Mouse (Mus musculus) midbrain, embryonic 11.5 days (tissue): Measurements from ENCODE around the gene Mgst1. TPM values are rescaled to one million over a fixed set of nuclear protein-coding genes. Genes with fewer than 3 reads are reported as not detected.

ENCODE experiments used
- ATAC-seq: fragments of 200-750 bp; cut with Nextera tagmentation; 2 replicates; pipeline ENCODE4 v1.8.0; 2017; ENCODE audit warnings: moderate TSS enrichment, moderate library complexity; ENCODE audit not compliant: low FRiP score
- DNase-seq: peaks from one replicate; pipeline ENCODE4 v3.0.0; 2015; ENCODE audit warnings: low spot score; ENCODE audit errors: missing footprints
- H3K27ac ChIP-seq: fragments of 300-500 bp; sonication (generic); 2 replicates; pipeline ENCODE4 v1.5.1; 2014; ENCODE audit warnings: low read depth, low read length
- H3K27me3 ChIP-seq: fragments of 300-500 bp; sonication (generic); 2 replicates; pipeline ENCODE4 v1.6.1; 2014; ENCODE audit warnings: mild to moderate bottlenecking, low read length, moderate library complexity, mixed read lengths; ENCODE audit not compliant: control insufficient read depth, insufficient read depth
- H3K36me3 ChIP-seq: fragments of 300-500 bp; sonication (generic); 2 replicates; pipeline ENCODE4 v1.6.1; 2014; ENCODE audit warnings: mild to moderate bottlenecking, low read length, moderate library complexity, mixed read lengths; ENCODE audit not compliant: control insufficient read depth, insufficient read depth
- H3K4me1 ChIP-seq: fragments of 300-500 bp; sonication (generic); 2 replicates; pipeline ENCODE4 v1.6.1; 2014; ENCODE audit warnings: low read length; ENCODE audit not compliant: control insufficient read depth, insufficient read depth
- H3K4me2 ChIP-seq: fragments of 300-500 bp; sonication (generic); 2 replicates; pipeline ENCODE4 v1.6.1; 2014; ENCODE audit warnings: mild to moderate bottlenecking, moderate library complexity
- H3K4me3 ChIP-seq: fragments of 300-500 bp; sonication (generic); 2 replicates; pipeline ENCODE4 v1.5.1; 2014; ENCODE audit warnings: low read depth, low read length
- H3K9ac ChIP-seq: fragments of 300-500 bp; sonication (generic); 2 replicates; pipeline ENCODE4 v1.6.1; 2014; ENCODE audit warnings: low read length
- H3K9me3 ChIP-seq: fragments of 300-500 bp; sonication (generic); 2 replicates; pipeline ENCODE4 v1.6.1; 2016; ENCODE audit warnings: low read length; ENCODE audit not compliant: control insufficient read depth
- WGBS: fragments of 180-500 bp; shearing (Covaris S2); extraction: QIAGEN DNeasy Blood & Tissue Kit; methylation state at CpG from one replicate; pipeline ENCODE4 v1.1.7; 2014; 5-methylcytosine and 5-hydroxymethylcytosine counted together
- polyA plus RNA-seq: library from polyadenylated mRNA; unstranded; fragments of >200 nt; fragmentation: Nextera tagmentation; extraction: Ambion mirVana; gene quantifications from 2 replicates; pipeline ENCODE4 v1.2.1, GENCODE M21; 2014

Mgst1 gene
- polyA plus RNA-seq, 1 experiment from 2014 or later, result 53.2 TPM

DNA sequence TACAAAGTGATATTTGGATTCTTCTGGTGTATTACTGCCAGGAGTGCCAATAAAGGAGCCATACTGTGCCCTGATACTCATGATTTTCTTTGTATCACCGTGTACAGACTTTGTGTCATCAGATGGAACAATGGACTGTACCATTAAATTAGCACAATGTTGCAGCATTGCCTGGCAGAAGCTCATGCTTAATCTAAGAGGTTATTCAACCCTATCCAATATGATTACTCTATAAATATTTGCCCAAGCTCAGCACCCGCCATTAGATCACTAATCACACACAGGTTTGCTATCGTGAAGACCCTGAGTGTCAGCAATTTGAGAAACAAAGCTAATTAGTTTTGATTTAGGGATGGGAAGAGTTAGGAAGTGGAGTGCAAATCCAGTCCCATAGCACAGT, 9.6 kb upstream of the Mgst1 start:
- H3K27me3 ChIP-seq, result no peaks in the 10 kb centered on the region
- DNase-seq, result no peak
- no peak overlapping the region for H3K4me3 ChIP-seq
- H3K27ac ChIP-seq, result no peak overlapping the region
- WGBS, result 83% methylated on average over 3 of the region's 3 CpGs
- no peak overlapping the region for H3K9ac ChIP-seq
- no peaks in the 10 kb centered on the region for H3K9me3 ChIP-seq
- no peak overlapping the region for H3K4me2 ChIP-seq
- no peaks in the 10 kb centered on the region for H3K36me3 ChIP-seq
- H3K4me1 ChIP-seq, result no peaks in the 10 kb centered on the region
- ATAC-seq, result 0 out of 2 replicates have a peak, but pooled peaks have one; percentile 40

DNA sequence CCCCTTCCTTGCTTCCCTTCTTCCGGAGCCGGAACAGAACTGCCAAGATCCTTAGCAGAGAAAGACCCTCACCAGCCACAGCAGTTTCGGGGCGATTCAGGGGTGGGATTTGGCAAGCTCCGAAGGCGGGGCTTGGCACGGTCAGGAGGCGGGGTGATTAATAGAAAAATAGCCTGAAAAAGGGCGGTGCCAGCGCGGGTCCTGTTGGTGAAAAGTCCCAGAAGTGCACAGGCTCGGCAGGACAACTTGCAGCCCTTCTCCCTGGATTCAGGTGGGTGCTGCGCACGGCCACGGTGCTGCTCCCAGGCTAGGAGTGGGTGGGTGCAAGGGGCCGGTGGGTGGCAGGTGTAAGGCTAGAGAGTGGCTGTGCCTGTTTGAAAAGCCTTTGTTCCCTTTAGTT, 220 bp downstream of the Mgst1 start:
- no peak overlapping the region for H3K27ac ChIP-seq
- peak overlapping the region; percentile 65 for H3K4me2 ChIP-seq
- H3K4me1 ChIP-seq, result no peaks in the 10 kb centered on the region; the same call in 1 of the 2 replicates
- peak overlapping the region; percentile 35 for H3K4me3 ChIP-seq
- DNase-seq, result peak; percentile 96
- H3K27me3 ChIP-seq, result no peaks in the 10 kb centered on the region
- H3K36me3 ChIP-seq, result no peaks in the 10 kb centered on the region
- H3K9ac ChIP-seq, result peak overlapping the region; percentile 60
- under 1% methylated on average over 16 of the region's 16 CpGs for WGBS
- no peaks in the 10 kb centered on the region for H3K9me3 ChIP-seq
- peak; percentile 94 for ATAC-seq

DNA sequence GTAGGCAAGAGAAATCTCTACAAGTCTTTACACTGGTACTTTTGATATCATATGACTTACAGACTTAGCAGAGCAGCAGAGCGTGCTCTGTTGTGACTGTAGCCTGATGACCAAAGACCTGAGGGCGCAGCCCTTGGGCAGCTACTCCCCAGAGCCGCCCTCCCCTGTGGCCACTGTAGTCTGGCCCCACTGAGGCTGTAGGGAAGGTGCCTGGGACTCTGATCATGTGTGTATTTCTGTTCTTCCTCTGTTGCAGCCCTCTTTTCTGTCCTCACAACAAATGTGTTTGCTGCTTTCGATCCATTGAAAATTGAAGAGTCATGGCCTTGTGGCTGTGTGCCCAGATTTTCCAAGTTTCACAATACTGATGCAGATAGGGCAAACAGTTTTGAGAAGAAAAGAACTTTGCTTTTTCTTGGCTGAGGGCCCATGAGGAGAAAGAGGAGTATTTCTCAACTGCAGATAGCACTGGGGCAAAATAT, 1.0 kb downstream of the Mgst1 start:
- Histone ChIP-seq H3K27ac (no peak overlapping the region), H3K4me2 (peak overlapping the region; percentile 65), H3K4me1 (no peaks in the 10 kb centered on the region; the same call in 1 of the 2 replicates), H3K4me3 (peak overlapping the region; percentile 35; the same call in 1 of the 2 replicates), H3K36me3 (no peaks in the 10 kb centered on the region), H3K27me3 (no peaks in the 10 kb centered on the region), H3K9me3 (no peaks in the 10 kb centered on the region), H3K9ac (no peak overlapping the region; the same call in 1 of the 2 replicates)
- 0 out of 2 replicates have a peak, but pooled peaks have one; percentile 14 for ATAC-seq
- WGBS, result 77% methylated on average over 4 of the region's 4 CpGs
- DNase-seq, result no peak

DNA sequence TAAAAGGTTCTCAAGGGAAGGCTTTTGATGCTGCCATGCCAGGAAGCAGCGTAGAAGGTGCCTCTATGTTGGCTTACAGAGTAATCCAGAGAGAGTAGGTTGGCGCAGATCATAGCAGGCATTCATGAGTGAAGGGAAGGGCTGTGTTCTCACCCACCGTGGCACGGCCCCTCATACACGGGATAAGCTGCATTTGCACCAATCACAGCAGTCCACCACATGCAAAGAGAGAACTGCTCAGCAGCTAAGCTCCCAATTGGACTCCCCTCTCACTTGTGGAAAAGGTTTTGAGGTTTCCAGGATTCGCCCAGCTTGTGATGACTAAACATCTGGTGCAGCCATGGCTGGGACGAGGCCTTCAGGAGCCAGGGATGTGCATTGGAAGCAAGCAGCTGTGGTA, 2.5 kb downstream of the Mgst1 start:
- no peak overlapping the region for H3K9ac ChIP-seq
- H3K9me3 ChIP-seq, result no peaks in the 10 kb centered on the region
- H3K4me3 ChIP-seq, result no peak overlapping the region
- ATAC-seq (no peak), DNase-seq (no peak)
- H3K27me3 ChIP-seq, result no peaks in the 10 kb centered on the region
- H3K4me2 ChIP-seq, result no peak overlapping the region
- WGBS, result 86% methylated on average over 7 of the region's 7 CpGs
- H3K27ac ChIP-seq, result no peak overlapping the region
- no peaks in the 10 kb centered on the region for H3K4me1 ChIP-seq
- no peaks in the 10 kb centered on the region for H3K36me3 ChIP-seq

DNA sequence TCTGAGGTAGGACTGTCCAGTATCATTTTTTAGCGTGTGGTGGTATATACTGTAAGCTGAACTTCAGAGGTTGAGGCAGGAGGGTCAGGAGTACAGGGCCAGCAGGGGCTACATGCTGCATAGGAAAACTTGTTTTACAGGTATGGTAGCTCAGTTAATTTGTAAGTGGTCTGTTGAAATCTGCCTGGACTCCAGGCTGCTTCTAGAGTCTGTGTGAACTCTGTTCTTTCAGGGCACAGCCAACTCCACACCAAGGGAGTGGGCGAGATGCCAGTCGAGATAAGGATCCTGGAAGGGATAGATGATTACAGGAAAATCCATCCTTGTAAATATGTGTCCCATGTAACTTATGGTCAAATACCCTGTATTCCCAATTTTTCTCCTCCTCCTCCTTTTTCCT, 3.3 kb downstream of the Mgst1 start:
- WGBS, result 84% methylated on average over 3 of the region's 3 CpGs
- Histone ChIP-seq H3K4me1 (no peaks in the 10 kb centered on the region), H3K27ac (no peak overlapping the region), H3K27me3 (no peaks in the 10 kb centered on the region), H3K9me3 (no peaks in the 10 kb centered on the region), H3K9ac (no peak overlapping the region), H3K36me3 (no peaks in the 10 kb centered on the region), H3K4me2 (no peak overlapping the region), H3K4me3 (no peak overlapping the region)
- DNase-seq, result no peak
- ATAC-seq, result no peak

DNA sequence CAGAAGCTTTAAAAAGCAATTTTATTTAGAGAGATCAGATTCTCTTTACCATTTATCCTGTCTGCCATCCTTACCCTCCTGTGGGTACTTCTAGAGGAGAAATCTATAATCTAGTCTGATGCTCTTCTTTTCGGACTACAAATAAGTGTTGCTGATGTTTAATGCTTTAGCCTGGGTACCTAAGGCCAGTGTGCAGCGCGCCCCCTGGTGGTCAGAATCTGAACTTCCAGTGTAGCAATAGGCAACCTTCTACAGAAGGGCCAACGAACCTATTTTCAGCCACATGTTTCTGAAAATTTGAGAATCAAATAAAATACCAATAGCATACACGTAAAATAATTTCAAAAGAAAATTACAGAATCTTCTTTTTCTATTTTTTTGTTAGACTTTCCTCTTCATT, 13.0 kb downstream of the Mgst1 start:
- peak; percentile 98 for DNase-seq
- Histone ChIP-seq H3K36me3 (no peaks in the 10 kb centered on the region), H3K9me3 (no peaks in the 10 kb centered on the region; the same call in 1 of the 2 replicates), H3K27ac (no peak overlapping the region), H3K4me2 (no peak overlapping the region), H3K9ac (no peak overlapping the region), H3K27me3 (no peaks in the 10 kb centered on the region), H3K4me3 (no peak overlapping the region), H3K4me1 (no peaks in the 10 kb centered on the region)
- 36% methylated on average over 5 of the region's 5 CpGs for WGBS
- ATAC-seq, result peak; percentile 40; the same call in 1 of the 2 replicates

DNA sequence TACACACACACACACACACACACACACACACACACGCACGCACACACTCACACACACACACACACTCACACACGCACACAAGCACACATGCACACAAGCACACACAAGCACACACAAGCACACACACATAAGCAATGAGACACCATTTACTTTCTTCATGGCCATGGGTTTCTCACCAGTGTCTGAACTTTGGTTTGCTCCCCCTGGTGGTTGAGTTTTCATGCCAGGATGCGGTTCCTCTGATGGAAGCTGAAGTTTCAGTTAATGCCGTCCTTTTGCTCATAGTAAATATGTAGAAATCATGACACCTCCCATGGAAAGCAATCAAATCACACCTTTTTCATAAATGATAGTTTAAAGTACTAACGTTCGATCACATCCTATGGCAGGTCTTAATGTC, 23.8 kb downstream of the Mgst1 start:
- Histone ChIP-seq H3K4me3 (no peak overlapping the region), H3K4me2 (no peak overlapping the region), H3K27me3 (no peaks in the 10 kb centered on the region), H3K9ac (no peak overlapping the region), H3K9me3 (no peaks in the 10 kb centered on the region), H3K4me1 (no peaks in the 10 kb centered on the region), H3K27ac (no peak overlapping the region), H3K36me3 (no peaks in the 10 kb centered on the region)
- WGBS, result 81% methylated on average over 7 of the region's 7 CpGs
- ATAC-seq (peak; percentile 71), DNase-seq (peak; percentile 87)

DNA sequence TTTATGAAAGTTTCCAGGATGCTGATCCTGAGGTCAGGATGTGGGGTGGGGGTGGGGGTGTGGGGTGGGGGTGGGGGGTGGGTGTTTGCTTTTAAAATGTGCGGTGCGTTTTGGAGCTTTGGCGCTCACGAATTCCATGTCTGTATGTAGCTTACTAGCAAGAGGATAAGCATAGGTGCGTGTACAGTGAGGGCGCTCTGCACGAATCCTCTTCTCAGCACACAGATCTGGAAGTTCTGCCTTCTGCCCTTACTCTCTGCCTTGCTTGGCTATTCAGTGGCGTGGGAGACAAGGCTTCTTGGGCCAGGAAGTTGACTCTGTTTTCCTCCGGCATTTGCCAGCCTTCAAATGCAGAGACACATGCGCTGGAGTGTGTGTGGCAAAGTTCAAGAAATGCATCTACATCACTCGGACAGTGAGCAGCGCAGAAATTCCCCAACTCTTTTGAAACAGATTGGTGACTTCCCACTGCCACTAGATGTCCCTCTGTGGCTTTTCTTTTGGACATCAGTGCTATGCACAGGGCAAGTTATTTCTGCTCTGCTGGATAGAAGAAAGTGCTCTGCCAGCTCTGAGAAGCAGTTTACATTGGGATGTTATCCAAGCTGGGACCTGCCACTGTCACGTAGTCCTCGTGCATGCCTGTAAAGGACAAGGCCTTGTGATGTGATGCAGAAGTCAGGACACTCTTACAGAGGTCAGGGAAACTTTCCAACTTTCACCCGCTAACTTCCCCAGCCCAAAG, 31.5 kb downstream of the Mgst1 start:
- ATAC-seq (peak; percentile 74), DNase-seq (peak; percentile 85)
- no peaks in the 10 kb centered on the region for H3K36me3 ChIP-seq
- WGBS, result 75% methylated on average over 15 of the region's 15 CpGs
- no peaks in the 10 kb centered on the region for H3K4me1 ChIP-seq
- no peaks in the 10 kb centered on the region for H3K9me3 ChIP-seq
- no peaks in the 10 kb centered on the region for H3K27me3 ChIP-seq
- H3K27ac ChIP-seq, result no peak overlapping the region
- H3K4me2 ChIP-seq, result no peak overlapping the region
- H3K4me3 ChIP-seq, result no peak overlapping the region
- H3K9ac ChIP-seq, result no peak overlapping the region
